Mouse (Mus musculus): ENCODE results near the gene Vmn1r218.

DNA sequence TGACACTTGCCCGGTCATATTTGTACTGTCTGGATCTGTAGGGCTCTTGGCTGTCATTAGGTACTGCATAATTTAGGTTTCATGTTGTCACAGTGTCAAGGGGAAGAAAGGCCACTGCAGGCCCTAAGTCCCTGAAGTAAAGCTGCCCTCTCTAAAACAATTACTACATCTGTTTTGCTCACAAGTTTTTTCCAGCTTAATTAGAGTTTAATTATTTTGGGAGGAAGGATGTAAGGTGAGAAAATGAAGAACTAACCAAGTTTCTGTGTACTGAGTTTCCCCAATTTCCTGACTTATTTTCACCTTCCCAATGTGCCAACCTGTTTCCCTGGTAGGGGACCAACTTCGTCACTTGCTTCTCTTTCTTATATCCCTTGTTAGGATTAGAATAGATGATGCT lies 54.9 kb downstream of the Vmn1r218 start, which contains the start of gene Vmn1r220:
- TF ChIP-seq CTCF (IDR thresholded peaks at IDR 0.05; ENCODE audit: insufficient read depth, low read depth, low read length) (no peak), POLR2A (IDR thresholded peaks at IDR 0.05; ENCODE audit: insufficient read depth, low read depth, low read length) (no peak)
